Mouse (Mus musculus) midbrain, embryonic 16.5 days (tissue): ENCODE measurements around the gene Cped1. TPM values are rescaled to one million over a fixed set of nuclear protein-coding genes. Genes with fewer than 3 reads are reported as not detected.
"Not testable (repeated sequence)": the region's sequence is repeated elsewhere in the genome, so short reads cannot be mapped to it uniquely, and the experiment has no call there.

ENCODE experiments used
- ATAC-seq: fragments of 200-750 bp; cut with Nextera tagmentation; 2 replicates; pipeline ENCODE4 v1.8.0; 2017; ENCODE audit warnings: moderate TSS enrichment
- H3K27ac ChIP-seq: fragments of 300-500 bp; sonication (generic); 2 replicates; pipeline ENCODE4 v1.5.1; 2014; ENCODE audit warnings: mild to moderate bottlenecking, low read length, mixed read lengths
- H3K27me3 ChIP-seq: fragments of 300-500 bp; sonication (generic); 2 replicates; pipeline ENCODE4 v1.6.1; 2014; ENCODE audit warnings: low read depth, low read length, mixed read lengths; ENCODE audit not compliant: control insufficient read depth, insufficient read depth
- H3K36me3 ChIP-seq: fragments of 300-500 bp; sonication (generic); 2 replicates; pipeline ENCODE4 v1.6.1; 2014; ENCODE audit warnings: mild to moderate bottlenecking, low read length, moderate library complexity, mixed read lengths; ENCODE audit not compliant: control insufficient read depth, insufficient read depth
- H3K4me1 ChIP-seq: fragments of 300-500 bp; sonication (generic); 2 replicates; pipeline ENCODE4 v1.6.1; 2014; ENCODE audit warnings: mild to moderate bottlenecking, low read length, mixed read lengths; ENCODE audit not compliant: control insufficient read depth, insufficient read depth
- H3K4me2 ChIP-seq: fragments of 300-500 bp; sonication (generic); 2 replicates; pipeline ENCODE4 v1.6.1; 2014; ENCODE audit warnings: mild to moderate bottlenecking, low read length, mixed read lengths
- H3K4me3 ChIP-seq: fragments of 300-500 bp; sonication (generic); 2 replicates; pipeline ENCODE4 v1.5.1; 2014; ENCODE audit warnings: low read depth, mild to moderate bottlenecking, low read length, moderate library complexity, mixed read lengths
- H3K9ac ChIP-seq: fragments of 300-500 bp; sonication (generic); 2 replicates; pipeline ENCODE4 v1.6.1; 2014; ENCODE audit warnings: low read depth, low read length, mixed read lengths
- H3K9me3 ChIP-seq: fragments of 300-500 bp; sonication (generic); replicated peaks from 2 replicates; pipeline ENCODE4 v1.6.1; 2014; ENCODE audit warnings: mild to moderate bottlenecking, low read length, mixed read lengths; ENCODE audit not compliant: control insufficient read depth, poor library complexity, severe bottlenecking
- WGBS: fragments of 180-500 bp; shearing (Covaris S2); extraction: QIAGEN DNeasy Blood & Tissue Kit; methylation state at CpG from one replicate; pipeline ENCODE4 v1.1.7; 2014; 5-methylcytosine and 5-hydroxymethylcytosine counted together
- polyA plus RNA-seq: library from polyadenylated mRNA; unstranded; fragments of >200 nt; fragmentation: Nextera tagmentation; extraction: Ambion mirVana; gene quantifications from 2 replicates; pipeline ENCODE4 v1.2.1, GENCODE M21; 2015

Gene Cped1
- polyA plus RNA-seq, 1 experiment from 2014 or later: 2.1 TPM

DNA sequence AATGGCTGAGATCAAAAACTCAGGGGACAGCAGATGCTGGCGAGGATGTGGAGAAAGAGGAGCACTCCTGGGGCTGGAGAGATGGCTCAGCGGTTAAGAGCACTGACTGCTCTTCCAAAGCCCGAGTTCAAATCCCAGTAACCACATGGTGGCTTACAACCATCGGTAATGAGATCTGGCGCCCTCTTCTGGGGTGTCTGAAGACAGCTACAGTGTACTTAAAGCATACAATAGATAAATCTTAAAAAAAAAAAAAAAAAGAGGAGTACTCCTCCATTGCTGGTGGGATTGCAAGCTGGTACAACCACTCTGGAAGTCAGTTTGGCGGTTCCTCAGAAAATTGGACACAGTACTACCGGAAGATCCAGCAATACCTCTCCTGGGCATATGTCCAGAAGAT is 54.0 kb downstream of the Cped1 start:
- not testable (repeated sequence) for H3K36me3 ChIP-seq, H3K9me3 ChIP-seq, H3K27me3 ChIP-seq, H3K9ac ChIP-seq, H3K4me1 ChIP-seq, ATAC-seq, H3K4me2 ChIP-seq, H3K4me3 ChIP-seq, H3K27ac ChIP-seq
- 68% methylated on average over 7 of the region's 7 CpGs for WGBS

DNA sequence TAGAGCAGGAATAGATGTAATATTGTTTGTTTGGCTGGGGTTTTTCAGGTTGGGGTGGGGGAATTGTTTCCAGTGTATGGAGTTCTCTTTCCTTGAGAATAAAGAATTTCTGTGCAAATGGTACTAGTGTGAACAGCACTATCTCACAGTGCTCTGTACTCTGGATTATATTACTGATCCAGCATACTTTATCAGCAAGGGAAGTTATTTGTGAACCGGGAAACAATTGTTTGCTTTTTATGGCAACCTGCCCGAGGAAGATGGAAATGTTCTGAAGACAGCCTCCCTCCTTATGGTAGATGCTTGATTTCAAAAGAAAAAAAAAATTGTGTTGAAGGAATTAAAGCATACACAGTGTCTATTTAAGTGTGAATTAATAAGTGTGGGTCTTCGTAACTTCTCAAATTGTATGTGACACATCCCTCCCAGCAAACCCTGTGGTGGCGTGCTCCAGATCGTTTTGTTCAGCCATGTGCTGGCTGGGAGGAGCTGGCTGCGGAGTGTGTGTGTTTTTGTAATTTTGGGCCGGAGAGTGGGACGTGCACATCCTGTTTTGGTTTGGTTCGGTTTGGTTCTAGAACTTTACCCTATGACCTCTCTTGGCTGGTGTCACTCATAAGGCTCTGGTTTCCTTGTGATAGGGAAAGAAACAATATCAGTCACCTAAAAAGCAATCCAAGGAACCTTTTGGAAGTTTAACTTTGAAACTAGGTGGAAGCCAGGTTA is 59.3 kb downstream of the Cped1 start:
- Histone ChIP-seq H3K36me3 (no peaks in the 10 kb centered on the region), H3K4me2 (no peak overlapping the region), H3K4me3 (no peak overlapping the region), H3K27ac (no peak overlapping the region), H3K27me3 (no peaks in the 10 kb centered on the region), H3K4me1 (no peaks in the 10 kb centered on the region), H3K9ac (no peak overlapping the region), H3K9me3 (no peaks in the 10 kb centered on the region)
- WGBS: 90% methylated on average over 9 of the region's 9 CpGs
- ATAC-seq: no peak

DNA sequence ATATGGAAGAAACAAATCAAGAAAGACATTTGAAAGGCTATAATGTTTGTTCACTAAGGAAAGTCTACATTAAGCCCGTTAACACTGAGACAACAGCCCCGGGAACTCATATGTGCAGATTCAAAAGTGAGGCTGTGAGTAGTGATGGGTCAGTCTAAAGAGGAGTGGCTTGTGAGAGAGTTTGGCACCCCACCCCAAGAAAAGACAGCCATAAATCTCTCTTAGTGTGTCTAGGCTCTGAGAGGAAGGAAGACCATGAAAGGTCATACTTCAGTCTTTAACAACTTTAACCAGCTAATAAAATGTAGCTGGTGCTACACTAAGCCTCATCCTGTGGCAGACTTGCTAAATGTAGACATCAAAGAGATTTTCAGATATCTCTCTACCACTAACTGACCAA is 61.4 kb downstream of the Cped1 start:
- H3K4me3 ChIP-seq: no peak overlapping the region
- H3K27ac ChIP-seq: no peak overlapping the region
- H3K4me2 ChIP-seq: no peak overlapping the region
- no peaks in the 10 kb centered on the region for H3K36me3 ChIP-seq
- H3K9ac ChIP-seq: no peak overlapping the region
- 99% methylated on average over 2 of the region's 2 CpGs for WGBS
- H3K9me3 ChIP-seq: no peaks in the 10 kb centered on the region
- no peak for ATAC-seq
- no peaks in the 10 kb centered on the region for H3K27me3 ChIP-seq
- H3K4me1 ChIP-seq: no peaks in the 10 kb centered on the region

- H3K4me1 ChIP-seq: no peaks in the 10 kb centered on the region
- H3K4me2 ChIP-seq: no peak overlapping the region
- no peak overlapping the region for H3K4me3 ChIP-seq
- no peaks in the 10 kb centered on the region for H3K36me3 ChIP-seq
- 47% methylated on average over 5 of the region's 5 CpGs for WGBS
- ATAC-seq: no peak
- no peak overlapping the region for H3K27ac ChIP-seq
- H3K27me3 ChIP-seq: no peaks in the 10 kb centered on the region
- H3K9me3 ChIP-seq: no peaks in the 10 kb centered on the region
- no peak overlapping the region for H3K9ac ChIP-seq
These were observed 63.4 kb downstream of the Cped1 start for GRCm38 (mm10) chr6:22049093-22049492.

DNA sequence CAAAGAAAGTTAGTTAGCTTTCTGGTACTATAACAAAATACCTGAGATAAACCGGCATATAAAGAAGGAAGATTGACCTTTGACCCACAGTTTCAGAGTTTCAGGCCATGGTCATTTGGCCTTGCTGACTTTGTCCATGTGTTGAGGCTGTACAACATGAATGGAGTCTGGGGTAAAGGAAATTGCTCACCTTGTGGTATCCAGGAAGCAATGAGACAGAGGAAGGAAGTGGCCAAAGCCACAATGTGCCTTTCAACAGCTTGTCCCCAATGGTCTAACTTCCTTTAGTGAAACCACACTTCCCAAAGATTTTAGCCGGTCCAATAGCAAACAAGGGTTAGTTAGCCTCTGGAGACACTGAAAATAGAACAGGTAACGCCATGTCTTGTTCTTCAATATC is 65.8 kb downstream of the Cped1 start:
- 92% methylated on average over 3 of the region's 3 CpGs for WGBS
- Histone ChIP-seq H3K9me3 (no peaks in the 10 kb centered on the region), H3K9ac (no peak overlapping the region), H3K4me2 (no peak overlapping the region), H3K4me1 (no peaks in the 10 kb centered on the region), H3K27ac (no peak overlapping the region), H3K4me3 (no peak overlapping the region), H3K27me3 (no peaks in the 10 kb centered on the region), H3K36me3 (no peaks in the 10 kb centered on the region)
- no peak for ATAC-seq

- no peak overlapping the region for H3K27ac ChIP-seq
- no peaks in the 10 kb centered on the region for H3K9me3 ChIP-seq
- 94% methylated on average over 3 of the region's 3 CpGs for WGBS
- ATAC-seq: no peak
- no peaks in the 10 kb centered on the region for H3K27me3 ChIP-seq
- no peaks in the 10 kb centered on the region for H3K36me3 ChIP-seq
- no peak overlapping the region for H3K4me3 ChIP-seq
- H3K4me2 ChIP-seq: no peak overlapping the region
- no peak overlapping the region for H3K9ac ChIP-seq
- H3K4me1 ChIP-seq: no peaks in the 10 kb centered on the region
These were observed 67.3 kb downstream of the Cped1 start for GRCm38 (mm10) chr6:22053014-22053413.

GRCm38 (mm10) chr6:22064341-22064740 is 78.6 kb downstream of the Cped1 start:
- H3K36me3 ChIP-seq: no peaks in the 10 kb centered on the region
- no peak for ATAC-seq
- H3K9me3 ChIP-seq: no peaks in the 10 kb centered on the region
- H3K27ac ChIP-seq: no peak overlapping the region
- no peak overlapping the region for H3K4me2 ChIP-seq
- H3K4me3 ChIP-seq: no peak overlapping the region
- H3K9ac ChIP-seq: no peak overlapping the region
- 86% methylated on average over 4 of the region's 4 CpGs for WGBS
- no peaks in the 10 kb centered on the region for H3K27me3 ChIP-seq
- no peaks in the 10 kb centered on the region for H3K4me1 ChIP-seq

DNA sequence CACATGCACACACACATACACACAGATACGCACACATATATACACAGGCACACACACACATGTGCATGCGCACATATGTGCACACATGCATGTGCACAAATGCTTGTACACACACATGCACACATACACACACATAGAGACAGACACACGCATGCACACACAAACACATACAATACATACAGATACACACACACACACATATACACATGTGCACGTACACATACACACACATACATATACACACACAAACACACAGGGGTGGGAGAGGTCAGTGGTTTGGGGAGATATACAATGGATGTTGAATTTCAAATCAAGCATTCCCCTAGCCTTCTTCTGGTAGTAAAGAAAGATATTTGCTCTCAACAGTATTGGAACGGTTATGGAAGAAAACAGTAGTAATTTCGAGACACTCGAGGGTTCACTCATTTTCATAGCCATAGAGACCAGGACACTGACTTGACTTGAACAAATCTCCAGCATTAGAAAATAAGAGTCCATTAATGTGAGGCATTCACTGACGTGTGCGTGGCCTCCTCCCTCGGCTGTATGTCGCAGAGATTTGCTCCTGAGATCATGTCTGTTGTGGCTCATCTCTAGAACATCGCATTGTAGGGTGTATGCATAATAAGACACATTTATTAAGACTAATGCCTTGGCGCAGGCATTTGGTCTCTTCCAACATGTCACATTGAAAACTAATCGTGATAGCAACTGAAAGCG is 85.0 kb downstream of the Cped1 start:
- H3K4me1 ChIP-seq: 0 out of 2 replicates have a peak, but pooled peaks cover 3% of the 10 kb centered on the region
- no peaks in the 10 kb centered on the region for H3K27me3 ChIP-seq
- no peaks in the 10 kb centered on the region for H3K36me3 ChIP-seq
- no peaks in the 10 kb centered on the region for H3K9me3 ChIP-seq
- H3K4me2 ChIP-seq: no peak overlapping the region
- no peak overlapping the region for H3K9ac ChIP-seq
- peak; percentile 59 for ATAC-seq
- peak overlapping the region; percentile 5; the same call in 1 of the 2 replicates for H3K27ac ChIP-seq
- WGBS: 82% methylated on average over 15 of the region's 15 CpGs
- no peak overlapping the region for H3K4me3 ChIP-seq

- Histone ChIP-seq H3K9ac (no peak overlapping the region), H3K27me3 (no peaks in the 10 kb centered on the region), H3K4me1 (0 out of 2 replicates have a peak, but pooled peaks cover 3% of the 10 kb centered on the region), H3K4me3 (no peak overlapping the region), H3K36me3 (no peaks in the 10 kb centered on the region), H3K4me2 (peak overlapping the region; percentile 37; the same call in 1 of the 2 replicates), H3K9me3 (no peaks in the 10 kb centered on the region), H3K27ac (peak overlapping the region; percentile 5; the same call in 1 of the 2 replicates)
- WGBS: 30% methylated on average over 4 of the region's 4 CpGs
- peak; percentile 75 for ATAC-seq
These were observed 85.7 kb downstream of the Cped1 start for GRCm38 (mm10) chr6:22071323-22071840.
